ENCODE assay signal across 20 mouse cellular contexts in the genomic region with DNA sequence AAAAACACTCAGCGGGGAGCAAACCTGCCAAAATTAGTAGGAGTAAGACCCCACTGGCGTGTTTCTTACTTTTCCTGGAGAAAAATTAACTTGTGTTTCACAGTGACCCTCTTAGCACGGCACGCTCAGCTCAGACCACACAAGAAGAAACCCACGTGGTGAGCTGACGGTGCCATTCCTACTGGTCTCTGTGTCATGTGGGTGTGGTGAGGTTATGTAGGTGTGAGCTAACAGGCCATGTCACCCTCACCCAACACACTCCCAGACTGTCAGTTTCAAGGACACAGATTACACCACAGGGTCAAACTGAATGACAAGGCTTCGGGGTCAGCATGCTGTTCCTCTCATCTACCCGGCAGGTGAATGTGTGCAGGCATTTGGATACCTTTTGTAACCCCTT. TPM values are rescaled to one million over a fixed set of nuclear protein-coding genes. Genes with fewer than 3 reads are reported as not detected.
"Had no signal": no experiment of that assay in that cellular context is flagged by ENCODE, and none has a peak within 500 bp of the region (broad histone marks: within the 10 kb centered on the region; RNA-seq: fewer than 3 reads in every experiment).

No protein-coding gene starts in this region.

- H3K9me3 ChIP-seq: limb, embryonic 10.5 days; limb, embryonic 13.5 days had no signal

- DNase-seq: kidney, adult 8-10 months; kidney, postnatal 25 days; layer of hippocampus, adult 9-11 months; liver; lung, adult 2 months; lung, postnatal 14 days; lung, postnatal 4 days; midbrain, embryonic 14.5 days; right cerebral cortex, postnatal 4 days; thymus, adult 2 months; thymus, postnatal 14 days; thymus, postnatal 4 days had no signal

- H3K27ac ChIP-seq: layer of hippocampus, adult 2 months; limb, embryonic 10.5 days; limb, embryonic 13.5 days; liver, embryonic 14.5 days; stomach, postnatal 0 days had no signal

- H3K4me2 ChIP-seq: limb, embryonic 13.5 days; midbrain, embryonic 11.5 days had no signal

- H3K27me3 ChIP-seq: limb, embryonic 13.5 days had no signal

- H3K36me3 ChIP-seq: limb, embryonic 13.5 days had no signal

- H3K9ac ChIP-seq: limb, embryonic 13.5 days; liver, embryonic 14.5 days had no signal

- H3K4me3 ChIP-seq: layer of hippocampus, adult 2 months; limb, embryonic 10.5 days; limb, embryonic 13.5 days had no signal

RNA-seq across cellular contexts. Expression of a gene that starts 39.4 kb away (rescaled TPM):
- total RNA-seq: megakaryocyte progenitor cell, adult 5-6 weeks; megakaryocyte-erythroid progenitor cell, adult 5-6 weeks had no signal
